Mouse (Mus musculus): Measurements from ENCODE around the gene Ank3. TPM values are rescaled to one million over a fixed set of nuclear protein-coding genes. Genes with fewer than 3 reads are reported as not detected.

Ank3 gene
- total RNA-seq, 2 experiments from 2014 or later: 459 to 516 TPM

Other genes with a start within 250 kb of the Ank3 start
- 1 to 10 TPM; 4.4 to 5.8 TPM for gene Rhobtb1, start 247.3 kb upstream of the Ank3 start, total RNA-seq (2021)
- gene A930033H14Rik, start 185.7 kb upstream of the Ank3 start, total RNA-seq (2021): 1 to 10 TPM; 2.7 TPM
- gene Cdk1, start 45.8 kb upstream of the Ank3 start, total RNA-seq (2021): 1 to 10 TPM; 1.2 to 1.5 TPM